Mouse (Mus musculus) heart, postnatal 25 days (tissue): Measurements from ENCODE around the gene Cpm. TPM values are rescaled to one million over a fixed set of nuclear protein-coding genes. Genes with fewer than 3 reads are reported as not detected.

ENCODE experiments used
- DNase-seq: peaks from one replicate; pipeline ENCODE4 v3.0.0; 2022; ENCODE audit warnings: low spot score
- intact Hi-C: fragments of 180-260 bp; cut with DNase I; formaldehyde crosslinking; loops from one replicate; pipeline ENCODE4 v1.15.1; 2025
- total RNA-seq, 2 experiments: library from RNA; stranded (reverse); gene quantifications; 2 replicates each; pipeline ENCODE4 v1.2.3; 2021

Cpm gene
- total RNA-seq, 2 experiments from 2014 or later: 3.9 to 4.5 TPM

DNA sequence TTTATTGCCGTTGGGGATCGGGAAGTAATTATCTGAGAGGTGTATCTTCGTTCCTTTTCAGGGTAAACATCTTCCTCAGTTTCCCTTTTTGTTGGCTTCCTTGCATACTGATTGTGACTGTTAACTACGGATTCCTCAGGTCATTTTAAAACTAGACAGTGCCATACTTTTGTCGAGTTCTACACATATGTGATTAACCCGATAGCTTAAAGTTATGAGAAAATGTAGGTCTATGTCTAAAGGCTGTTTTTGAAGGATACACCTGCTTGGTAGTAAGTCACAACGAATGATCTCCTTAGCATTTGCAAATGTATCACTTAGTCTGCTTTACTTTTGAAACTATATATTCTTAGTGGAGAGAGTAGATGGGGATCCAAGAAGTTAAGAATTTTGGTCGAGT, 876 bp downstream of the Cpm start:
- intact Hi-C loops: no loop called here
- DNase-seq: no peak

DNA sequence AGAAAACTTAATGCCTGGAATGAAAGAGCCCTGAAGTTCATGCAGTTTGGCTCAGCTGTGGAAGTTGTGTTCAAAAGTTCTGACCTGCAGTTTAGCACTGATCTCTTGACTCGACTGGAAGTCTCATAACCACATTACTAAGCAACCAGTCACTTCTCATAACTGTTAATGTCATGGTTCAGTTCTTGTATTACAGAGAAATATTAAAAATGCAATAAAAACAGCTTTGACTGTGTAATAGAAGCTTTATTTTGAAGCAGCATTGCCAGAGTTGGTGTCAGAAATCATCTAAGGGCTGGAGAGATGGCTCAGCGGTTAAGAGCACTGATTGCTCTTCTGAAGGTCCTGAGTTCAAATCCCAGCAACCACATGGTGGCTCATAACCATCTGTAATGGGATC, 1.5 kb downstream of the Cpm start:
- intact Hi-C loops: no loop called here
- DNase-seq: no peak

DNA sequence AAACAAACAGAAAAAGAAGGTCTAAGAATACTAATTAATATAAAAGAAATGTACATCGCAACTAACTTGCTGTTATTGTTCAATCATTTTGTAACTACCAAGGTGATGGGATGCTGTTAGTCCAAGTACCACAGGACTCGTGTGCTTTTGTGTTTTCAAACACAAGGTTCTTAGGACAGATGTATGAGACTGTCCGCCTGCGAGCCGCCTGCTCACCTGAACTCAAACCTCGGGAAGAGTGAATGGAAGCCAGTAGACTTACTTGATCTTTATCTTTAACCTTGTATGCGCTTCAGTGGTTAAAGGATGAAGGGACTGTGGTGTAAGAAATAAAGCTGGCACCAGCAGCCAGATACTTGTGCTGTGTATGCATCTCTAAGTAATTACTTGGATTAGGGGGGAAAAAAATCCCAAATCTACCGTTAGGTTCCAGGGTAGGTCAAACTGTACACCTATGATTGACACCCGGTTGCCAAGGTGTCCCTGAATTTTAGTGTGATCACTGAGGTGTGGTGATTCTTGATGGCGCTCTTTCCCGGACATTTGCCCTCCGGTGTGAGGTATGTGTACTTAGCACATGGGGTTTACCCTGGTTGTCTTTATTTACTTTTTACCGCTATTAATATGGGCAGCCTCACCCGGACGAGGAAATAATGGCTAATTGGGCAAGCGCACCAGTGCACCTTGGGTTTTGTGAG, 2.4 kb downstream of the Cpm start:
- DNase-seq: no peak
- intact Hi-C loops: no loop called here

DNA sequence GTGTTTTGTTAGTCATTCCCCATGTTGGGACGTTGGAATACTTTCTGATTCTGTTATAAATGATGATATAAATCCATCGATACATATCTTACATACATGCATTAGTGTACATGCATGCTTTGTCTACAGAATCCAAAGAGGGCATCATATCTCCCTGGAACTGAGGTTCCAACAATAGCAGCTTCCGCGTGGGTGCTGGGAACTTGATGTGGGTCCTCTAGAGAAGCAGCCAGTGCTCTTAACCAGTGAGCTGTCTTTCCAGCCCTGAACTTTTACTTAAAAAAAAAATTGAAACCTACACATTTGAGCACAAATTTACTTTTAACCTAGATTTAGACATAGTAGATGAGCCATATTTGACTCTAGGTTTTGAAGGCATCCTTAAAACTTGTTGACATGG, 3.1 kb downstream of the Cpm start:
- intact Hi-C loops: no loop called here
- no peak for DNase-seq

DNA sequence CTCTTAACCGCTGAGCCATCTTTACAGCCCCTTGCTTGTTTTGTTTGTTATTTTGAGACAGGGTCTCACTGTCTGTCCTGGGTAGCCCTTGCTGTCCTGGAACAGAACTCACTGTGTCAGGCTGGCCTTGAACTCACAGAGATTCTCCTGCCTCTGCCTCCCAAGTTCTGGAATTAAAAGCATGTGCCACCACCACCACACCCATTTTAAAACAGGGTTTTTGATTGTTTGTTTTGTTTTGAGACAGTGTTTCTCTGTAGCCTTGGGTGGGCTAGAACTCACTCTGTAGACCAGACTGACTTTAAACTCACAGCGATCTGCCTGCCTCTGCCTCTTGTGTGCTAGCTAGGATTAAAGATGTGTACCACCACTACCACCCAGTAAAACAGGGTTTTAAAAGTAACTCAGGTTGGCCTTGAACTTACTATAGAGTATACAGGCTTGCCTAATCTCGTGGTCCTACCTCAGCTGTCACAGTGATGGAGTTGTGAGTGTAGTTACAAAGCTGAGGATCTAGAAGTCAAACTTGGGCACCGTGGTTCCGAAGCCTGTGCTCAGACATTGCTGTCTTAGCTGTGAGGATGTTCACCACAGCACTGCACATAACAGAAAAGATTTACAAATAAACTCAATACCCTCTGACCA, 4.4 kb downstream of the Cpm start:
- DNase-seq: no peak
- intact Hi-C loops: no loop called here

DNA sequence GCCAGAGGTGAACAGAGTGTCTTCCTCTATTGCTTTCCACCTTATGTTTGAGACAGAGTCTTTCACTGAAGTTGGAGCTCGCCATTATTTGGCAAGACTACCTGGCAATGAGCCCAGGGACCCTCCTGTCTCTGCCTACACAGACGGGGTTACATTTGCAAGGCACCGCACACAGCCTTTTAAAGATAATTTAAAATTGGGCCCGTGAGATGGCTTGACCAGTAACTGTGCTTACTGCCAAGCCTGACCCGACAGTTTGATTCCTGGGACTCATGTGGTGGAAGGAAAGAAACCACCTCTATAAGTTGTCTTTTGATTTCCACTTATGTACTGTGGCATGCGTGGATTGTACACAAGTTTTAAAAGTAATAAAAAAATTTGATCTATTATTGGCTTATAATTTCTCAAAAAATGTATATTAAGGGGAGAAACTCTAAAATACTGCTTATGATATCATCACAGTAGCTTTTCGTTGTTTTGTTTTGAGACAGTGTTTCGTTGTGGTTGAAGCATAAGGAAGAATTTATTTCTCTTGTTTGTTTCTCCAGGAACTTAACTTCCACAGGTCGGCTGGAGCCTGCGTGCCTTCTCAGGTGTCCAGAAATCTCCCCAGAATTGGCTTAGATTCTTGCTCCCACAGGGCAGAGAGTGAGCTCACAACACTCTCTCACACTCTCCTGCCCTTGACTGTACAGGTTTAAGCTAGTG, 5.2 kb downstream of the Cpm start:
- intact Hi-C loops: no loop called here

DNA sequence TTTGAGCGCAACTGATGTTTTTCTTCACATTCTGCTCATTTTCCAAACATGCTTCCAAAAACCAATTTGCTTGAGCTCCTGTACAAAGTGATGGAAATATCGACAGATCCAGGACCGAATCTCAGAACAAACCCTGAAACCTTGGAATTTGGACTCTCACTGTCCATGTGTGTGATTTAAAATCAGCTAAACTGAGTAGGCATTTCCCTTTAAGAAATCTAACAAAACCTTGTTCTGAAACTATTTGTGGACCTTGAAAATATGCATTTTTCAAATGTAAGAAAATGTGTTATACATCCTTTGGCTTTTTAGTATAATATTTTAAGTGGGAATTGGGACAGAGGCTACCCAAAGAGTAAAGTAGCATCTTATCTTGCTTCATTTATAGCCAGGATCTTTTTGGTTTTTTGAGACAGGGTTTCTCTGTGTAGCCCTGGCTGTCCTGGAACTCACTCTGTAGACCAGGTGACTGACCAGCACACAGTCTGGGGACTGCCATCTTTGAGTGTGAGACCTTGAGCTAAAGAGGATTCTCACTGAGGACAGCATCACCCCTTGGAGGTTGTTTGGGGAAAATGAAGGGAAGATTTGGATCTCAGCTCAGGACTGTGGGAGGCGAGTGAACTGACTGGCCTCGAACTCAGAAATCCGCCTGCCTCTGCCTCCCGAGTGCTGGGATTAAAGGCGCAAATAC, 5.9 kb downstream of the Cpm start:
- intact Hi-C loops: no loop called here

More for the DNA sequence above, 5.2 kb downstream of the Cpm start:
- no peak for DNase-seq

DNA sequence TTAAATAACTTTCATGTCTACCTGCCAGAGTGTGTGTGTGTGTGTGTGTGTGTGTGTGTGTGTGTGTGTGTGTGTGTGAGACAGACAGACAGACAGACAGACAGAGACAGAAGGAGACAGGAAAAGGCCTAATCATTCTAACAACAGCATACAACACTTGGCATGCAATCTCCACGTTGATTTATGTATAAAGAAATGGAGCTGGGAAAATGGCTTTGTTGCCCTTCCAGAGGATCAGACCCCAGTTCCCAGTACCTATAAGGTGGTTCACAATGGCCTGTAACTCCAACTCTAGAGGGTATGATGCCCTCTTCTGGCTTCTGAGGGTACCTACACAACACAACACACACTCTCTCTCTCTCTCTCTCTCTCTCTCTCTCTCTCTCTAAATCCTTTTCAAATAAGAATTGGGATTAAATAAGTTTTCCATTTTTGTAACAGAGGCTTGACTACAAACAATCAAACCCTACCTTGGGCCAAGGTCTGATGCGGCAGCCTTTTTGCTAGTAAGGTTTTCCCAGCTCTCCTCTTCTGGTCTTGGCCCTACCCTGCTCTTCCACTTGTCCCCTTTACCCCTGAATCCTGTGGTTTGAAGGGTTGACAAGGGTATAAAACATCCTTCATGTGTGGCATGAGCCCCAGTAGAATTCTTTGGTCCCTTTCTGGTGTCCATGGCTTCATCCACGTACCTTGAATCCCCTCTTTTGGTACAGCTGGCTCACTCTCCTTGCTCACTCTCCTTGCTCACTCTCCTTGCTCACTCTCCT, 6.7 kb downstream of the Cpm start:
- intact Hi-C loops: no loop called here
- DNase-seq: no peak

More for the DNA sequence above, 5.9 kb downstream of the Cpm start:
- no peak for DNase-seq

DNA sequence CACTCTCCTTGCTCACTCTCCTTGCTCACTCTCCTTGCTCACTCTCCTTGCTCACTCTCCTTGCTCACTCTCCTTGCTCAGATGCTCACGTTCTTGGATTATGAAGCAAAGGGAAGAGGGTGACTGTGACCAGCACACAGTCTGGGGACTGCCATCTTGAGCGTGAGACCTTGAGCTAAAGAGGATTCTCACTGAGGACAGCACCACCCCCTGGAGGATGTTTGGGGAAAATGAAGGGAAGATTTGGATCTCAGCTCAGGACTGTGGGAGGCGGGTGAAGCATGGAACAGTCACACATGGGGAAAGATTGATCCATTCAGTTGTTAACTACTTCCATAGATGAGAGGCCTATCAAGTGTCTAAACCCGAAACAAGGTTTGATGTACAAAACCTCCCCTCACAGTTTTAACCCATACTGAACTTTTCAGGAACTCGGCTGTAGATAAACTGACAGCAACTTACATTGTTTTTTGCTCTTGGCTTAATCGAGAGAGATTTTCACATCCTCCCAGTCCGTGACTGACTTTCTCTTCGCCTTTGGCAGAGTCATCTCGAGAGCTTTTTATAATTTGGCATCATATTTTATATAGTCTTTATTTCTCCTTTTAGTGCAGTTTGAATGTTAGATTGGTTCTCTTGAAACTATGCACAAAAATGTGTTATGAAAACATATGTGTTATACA, 7.9 kb downstream of the Cpm start:
- no peak for DNase-seq

DNA sequence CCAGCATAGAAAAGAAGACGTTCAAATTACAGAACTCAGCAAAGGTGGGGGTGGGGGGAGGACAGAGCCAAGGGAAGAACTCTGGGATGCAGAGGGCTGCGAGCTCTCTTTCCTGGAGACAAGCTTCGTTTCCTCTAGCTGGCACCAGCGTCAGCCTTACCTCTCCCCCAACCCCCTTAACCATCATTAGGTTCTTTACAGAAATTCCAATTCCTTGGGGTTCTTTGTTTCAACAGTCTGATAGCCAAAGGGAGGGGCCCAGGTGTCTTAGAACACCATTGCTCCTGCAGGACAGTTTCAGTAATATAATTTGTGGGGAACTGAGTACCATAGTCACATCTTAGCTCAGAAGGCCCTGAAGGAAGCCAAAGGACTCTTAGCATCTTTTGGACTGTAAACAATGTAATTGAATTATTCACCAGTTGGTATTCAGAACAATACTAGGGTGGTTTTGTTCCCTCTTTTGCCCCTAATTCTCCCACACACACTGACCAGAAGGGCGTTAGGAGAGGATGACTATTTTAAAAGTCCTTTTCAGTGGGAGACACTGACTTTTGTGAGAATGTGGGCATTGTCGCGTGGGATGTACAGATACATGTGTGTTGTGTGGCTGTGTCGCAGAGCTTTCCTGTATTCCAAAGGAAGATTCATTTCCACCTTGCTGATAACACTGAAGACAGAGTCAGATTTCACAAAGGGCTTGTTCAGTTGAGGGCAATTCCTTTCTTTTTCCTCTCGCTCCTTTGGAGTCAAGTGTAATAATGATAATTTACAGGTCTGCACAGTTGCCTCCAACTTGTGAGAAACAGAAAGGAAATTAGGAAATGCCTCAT, 8.7 kb downstream of the Cpm start:
- intact Hi-C loops: no loop called here
- no peak for DNase-seq

More for the DNA sequence above, 7.9 kb downstream of the Cpm start:
- intact Hi-C loops: no loop called here

DNA sequence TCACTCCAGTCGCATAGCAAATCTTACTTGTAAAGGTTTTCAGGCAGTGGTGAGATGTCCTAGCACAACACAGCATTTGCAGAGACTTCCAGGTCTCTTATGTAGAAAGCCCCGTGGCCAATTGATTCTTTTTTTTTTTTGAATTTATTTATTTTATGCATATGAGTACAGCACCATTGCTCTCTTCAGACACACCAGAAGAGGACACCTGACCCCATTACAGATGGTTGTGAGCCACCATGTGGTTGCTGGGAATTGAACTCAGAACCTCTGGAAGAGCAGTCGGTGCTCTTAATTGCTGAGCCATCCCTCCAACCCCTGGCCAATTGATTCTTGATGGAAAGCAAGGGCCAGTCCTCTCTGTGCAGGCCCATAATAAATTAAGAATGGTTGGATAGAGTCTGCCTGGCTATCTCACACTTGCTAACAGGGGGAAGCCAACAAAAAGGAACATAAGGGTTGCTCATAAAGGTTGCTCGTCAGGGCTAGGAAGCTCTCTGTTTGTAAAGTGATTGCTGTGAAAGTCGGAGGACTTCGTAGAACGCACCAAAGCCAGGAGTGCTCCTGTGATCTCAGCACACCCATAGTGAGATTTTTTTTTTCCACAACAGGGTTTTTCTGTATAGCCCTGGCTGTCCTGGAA, 9.4 kb downstream of the Cpm start:
- intact Hi-C loops: no loop called here
- DNase-seq: no peak

DNA sequence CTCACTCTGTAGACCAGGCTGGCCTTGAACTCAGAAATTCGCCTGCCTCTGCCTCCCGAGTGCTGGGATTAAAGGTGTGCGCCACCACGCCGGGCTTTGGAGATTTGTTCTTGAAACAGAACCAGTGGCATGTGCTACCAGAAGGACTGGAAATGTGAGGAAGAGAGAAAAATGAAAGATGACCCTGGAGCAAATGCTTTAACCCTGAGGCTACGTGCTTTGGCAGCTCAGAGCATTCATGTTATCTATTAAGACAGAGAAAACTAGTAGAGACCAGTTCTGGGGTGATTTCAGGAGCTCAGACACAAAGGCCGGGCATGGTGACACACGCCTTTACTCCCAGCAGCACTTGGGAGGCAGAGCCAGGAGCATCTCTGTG, 9.9 kb downstream of the Cpm start:
- intact Hi-C loops: no loop called here
- no peak for DNase-seq

DNA sequence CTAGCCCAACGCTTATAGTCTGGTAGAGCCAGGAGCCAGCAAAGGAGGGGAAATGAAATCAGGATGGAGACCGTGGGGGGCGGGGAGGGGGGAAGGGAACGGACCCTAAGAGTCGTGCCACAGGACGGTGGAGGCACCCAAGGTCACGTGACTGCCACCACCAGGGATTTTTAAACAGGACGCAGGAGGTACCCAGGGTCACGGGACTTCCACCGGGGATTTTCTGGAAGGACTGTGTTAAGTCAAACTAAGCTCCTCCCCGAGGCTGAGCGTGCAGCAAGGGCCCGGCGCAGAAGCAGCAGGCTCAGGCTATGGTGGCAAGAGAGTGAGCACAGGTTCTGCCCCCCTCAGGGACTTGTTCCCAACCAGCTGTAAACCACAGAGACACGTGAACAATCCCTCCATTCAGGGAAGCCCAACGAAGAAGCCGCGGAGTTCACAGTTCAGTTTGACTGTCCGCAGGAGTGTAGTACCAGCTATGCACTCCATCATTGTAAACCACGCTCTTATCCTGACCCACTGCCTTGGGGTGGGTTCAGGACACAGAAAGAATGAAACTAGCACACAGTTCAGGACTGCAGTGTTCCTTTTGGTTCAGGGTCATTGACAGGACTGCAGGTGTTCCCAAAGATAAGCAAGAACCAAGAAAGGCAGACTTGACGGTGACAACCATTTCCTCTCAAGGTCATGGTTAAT, 10.7 kb downstream of the Cpm start:
- DNase-seq: no peak
- intact Hi-C loops: no loop called here

DNA sequence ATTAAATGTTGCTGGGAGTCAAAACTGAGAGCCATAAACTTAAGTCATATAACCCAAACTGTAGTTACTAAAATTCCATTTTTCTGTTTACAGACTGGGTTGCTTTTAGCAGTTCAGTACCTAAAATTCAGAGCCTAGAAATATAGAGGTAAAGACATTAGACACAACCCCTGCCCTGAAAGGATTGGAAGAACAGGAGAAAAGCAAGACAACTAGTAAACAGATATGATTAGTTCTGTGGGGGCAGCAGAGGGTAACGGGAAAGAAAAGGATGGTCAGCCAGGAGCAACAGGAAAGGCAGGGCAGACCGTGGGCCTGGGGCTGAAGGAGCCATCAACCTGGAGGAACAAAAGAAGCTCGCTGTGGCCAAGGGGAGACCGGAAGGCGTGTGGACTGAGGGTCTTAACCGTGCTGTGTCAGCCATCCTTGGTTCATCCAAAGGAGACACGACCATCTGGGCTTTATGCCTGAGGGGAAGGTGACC, 11.3 kb downstream of the Cpm start:
- DNase-seq: no peak
- intact Hi-C loops: no loop called here

DNA sequence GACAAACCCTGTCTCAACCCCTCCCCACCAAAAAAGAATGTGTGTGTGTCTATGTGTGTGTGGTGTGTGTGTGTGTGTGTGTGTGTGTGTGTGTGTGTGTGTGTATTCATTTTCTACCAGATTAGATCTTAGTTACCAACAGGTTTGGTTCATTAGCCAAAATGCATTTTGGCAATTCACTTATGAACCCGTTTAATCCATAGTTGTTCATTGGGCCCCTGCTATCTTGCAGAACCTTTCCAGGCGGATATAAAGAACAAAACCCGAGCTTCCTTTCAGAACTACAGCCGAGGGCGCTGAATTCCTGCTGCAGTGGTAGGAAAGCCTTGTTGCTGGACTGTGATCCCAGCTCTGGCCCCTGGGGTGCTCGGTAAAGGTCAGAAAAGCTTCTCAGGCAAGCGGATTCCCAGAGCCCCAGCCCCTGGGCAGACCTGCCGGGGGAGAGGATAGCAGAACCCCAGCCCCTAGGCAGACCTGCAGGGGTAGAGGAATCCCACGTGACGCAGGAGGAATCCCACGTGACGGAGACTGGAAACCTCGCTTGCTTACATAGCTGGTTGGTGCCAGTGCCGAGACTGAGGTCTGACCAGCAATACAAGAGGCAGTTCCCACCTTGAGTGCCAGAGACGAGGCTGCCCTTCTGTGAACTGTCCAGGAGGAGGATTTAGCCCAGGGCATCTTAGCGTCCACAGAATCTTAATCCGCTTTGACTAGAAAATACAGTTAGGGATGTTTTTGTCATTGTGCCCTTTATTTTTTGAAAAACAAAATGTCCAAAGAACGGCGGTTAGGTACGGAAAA, 12.3 kb downstream of the Cpm start:
- intact Hi-C loops: no loop called here
- no peak for DNase-seq

DNA sequence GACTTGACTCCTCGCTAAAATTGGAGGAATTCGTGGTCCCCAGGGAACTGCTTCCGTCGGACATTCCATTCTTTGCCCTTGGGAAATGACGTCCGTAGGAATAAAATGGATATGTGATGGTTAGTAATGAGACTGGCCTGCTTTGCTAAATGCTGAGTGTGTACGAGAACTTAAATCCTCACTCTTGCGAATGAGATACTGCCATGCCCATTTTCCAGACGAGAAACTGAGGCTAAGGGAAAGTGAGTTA, 12.8 kb downstream of the Cpm start:
- DNase-seq: no peak
- intact Hi-C loops: no loop called here
